Mouse (Mus musculus) heart, postnatal 0 days (tissue): ENCODE results near the gene Pi16.

Experiments
- CTCF ChIP-seq: IDR thresholded peaks from 2 replicates; pipeline ENCODE4 v1.5.1; 2016; ENCODE audit warnings: antibody characterized with exemption, control low read depth, low read depth
- EP300 ChIP-seq: IDR thresholded peaks from 2 replicates; pipeline ENCODE4 v1.6.1; 2016; ENCODE audit warnings: antibody characterized with exemption, low read depth

DNA sequence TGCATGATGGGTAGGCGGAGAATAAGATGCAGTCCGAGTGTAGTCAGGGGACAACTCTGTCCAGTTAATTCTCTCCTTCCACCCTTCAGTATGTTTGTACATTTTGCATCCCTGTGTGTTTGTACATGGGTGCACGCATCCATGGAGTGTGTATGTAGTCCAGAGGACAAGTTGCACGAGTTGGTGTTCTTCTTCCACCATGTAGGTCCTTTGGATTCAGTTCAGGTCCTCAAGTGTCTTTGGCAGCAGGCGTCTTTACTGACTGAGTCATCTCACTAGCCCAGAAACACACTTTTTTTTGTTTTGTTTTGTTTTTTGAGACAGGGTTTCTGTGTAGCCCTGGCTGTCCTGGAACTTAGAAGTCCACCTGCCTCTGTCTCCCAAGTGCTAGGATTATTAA, 25.8 kb downstream of the Pi16 start:
- TF ChIP-seq CTCF (no peak), EP300 (no peak)
